Mouse (Mus musculus) liver, embryonic 14.5 days (tissue): ENCODE data around the gene Pfkfb1. TPM values are rescaled to one million over a fixed set of nuclear protein-coding genes. Genes with fewer than 3 reads are reported as not detected.

Experiments
- ATAC-seq: fragments of 200-750 bp; cut with Nextera tagmentation; 2 replicates; pipeline ENCODE4 v1.8.0; 2017; ENCODE audit warnings: moderate number of reproducible peaks, mild to moderate bottlenecking, moderate library complexity; ENCODE audit not compliant: insufficient read depth
- DNase-seq, 3 experiments: peaks; one replicate each; pipeline ENCODE4 v3.0.0-alpha.2; 2012 to 2013; ENCODE audit warnings: low read depth in 3 of 3, low spot score in 3 of 3
- H3K27ac ChIP-seq: fragments of 300-500 bp; sonication (generic); 2 replicates; pipeline ENCODE4 v1.5.1; 2014; ENCODE audit warnings: moderate library complexity, mild to moderate bottlenecking, control low read depth, inconsistent platforms
- H3K27me3 ChIP-seq: fragments of 300-500 bp; sonication (generic); 2 replicates; pipeline ENCODE4 v1.6.1; 2014; ENCODE audit warnings: mild to moderate bottlenecking, low read length, moderate library complexity; ENCODE audit not compliant: control insufficient read depth, insufficient read depth
- H3K36me3 ChIP-seq: fragments of 300-500 bp; sonication (generic); replicated peaks from 2 replicates; pipeline ENCODE4 v1.6.1; 2014; ENCODE audit warnings: low read depth; ENCODE audit not compliant: control insufficient read depth, insufficient read depth
- H3K4me1 ChIP-seq, 2 experiments: fragments of 200-500 bp in 1 of 2; fragments of 300-500 bp in 1 of 2; sonication (generic) in 1 of 2; replicated peaks; 2 replicates each; pipeline ENCODE4 v1.6.1; 2012 to 2014; ENCODE audit warnings: antibody characterized with exemption in 1 of 2, inconsistent platforms in 1 of 2, low read length in 1 of 2; ENCODE audit not compliant: control insufficient read depth in 2 of 2, insufficient read depth in 2 of 2
- H3K4me2 ChIP-seq: fragments of 300-500 bp; sonication (generic); 2 replicates; pipeline ENCODE4 v1.6.1; 2014; ENCODE audit warnings: low read depth, mild to moderate bottlenecking, control low read depth, moderate library complexity
- H3K4me3 ChIP-seq, 2 experiments: fragments of 200-500 bp in 1 of 2; fragments of 300-500 bp in 1 of 2; sonication (generic) in 1 of 2; 2 replicates each; pipeline ENCODE4 v1.5.1; 2012 to 2014; ENCODE audit warnings: low read depth in 2 of 2, low read length in 2 of 2, mild to moderate bottlenecking in 2 of 2, control low read depth in 1 of 2, inconsistent platforms in 1 of 2, moderate library complexity in 1 of 2; ENCODE audit not compliant: insufficient read depth in 1 of 2
- H3K9ac ChIP-seq: fragments of 300-500 bp; sonication (generic); replicated peaks from 2 replicates; pipeline ENCODE4 v1.6.1; 2014; ENCODE audit warnings: mild to moderate bottlenecking, control low read depth, moderate library complexity
- H3K9me3 ChIP-seq: fragments of 300-500 bp; sonication (generic); 2 replicates; pipeline ENCODE4 v1.6.1; 2016; ENCODE audit warnings: low read length, mixed read lengths; ENCODE audit not compliant: control insufficient read depth
- CTCF ChIP-seq: IDR thresholded peaks from 2 replicates; pipeline ENCODE4 v1.5.1; 2016; ENCODE audit warnings: antibody characterized with exemption, low read depth, control low read depth
- EP300 ChIP-seq: IDR thresholded peaks from 2 replicates; pipeline ENCODE4 v1.6.1; 2016; ENCODE audit warnings: antibody characterized with exemption, low read depth
- WGBS: fragments of 180-500 bp; shearing (Covaris S2); extraction: QIAGEN DNeasy Blood & Tissue Kit; methylation state at CpG from one replicate; pipeline ENCODE4 v1.1.7; 2014; ENCODE audit not compliant: insufficient replicate concordance; 5-methylcytosine and 5-hydroxymethylcytosine counted together
- polyA plus RNA-seq, 2 experiments: library from polyadenylated mRNA; depleted of rRNA in 1 of 2; stranded (reverse) in 1 of 2; unstranded in 1 of 2; fragments of >200 nt; fragmentation: Nextera tagmentation in 1 of 2; extraction: Ambion mirVana in 1 of 2; gene quantifications; 2 replicates each; pipeline versions ENCODE4 v1.2.1 to v1.2.3; 2012 to 2014

Gene Pfkfb1
- polyA plus RNA-seq (2012; rRNA removed) (6.2 TPM in 2 replicates), polyA plus RNA-seq (2014; fragmentation: Nextera tagmentation; extraction: Ambion mirVana) (7.3 TPM in 2 replicates)

DNA sequence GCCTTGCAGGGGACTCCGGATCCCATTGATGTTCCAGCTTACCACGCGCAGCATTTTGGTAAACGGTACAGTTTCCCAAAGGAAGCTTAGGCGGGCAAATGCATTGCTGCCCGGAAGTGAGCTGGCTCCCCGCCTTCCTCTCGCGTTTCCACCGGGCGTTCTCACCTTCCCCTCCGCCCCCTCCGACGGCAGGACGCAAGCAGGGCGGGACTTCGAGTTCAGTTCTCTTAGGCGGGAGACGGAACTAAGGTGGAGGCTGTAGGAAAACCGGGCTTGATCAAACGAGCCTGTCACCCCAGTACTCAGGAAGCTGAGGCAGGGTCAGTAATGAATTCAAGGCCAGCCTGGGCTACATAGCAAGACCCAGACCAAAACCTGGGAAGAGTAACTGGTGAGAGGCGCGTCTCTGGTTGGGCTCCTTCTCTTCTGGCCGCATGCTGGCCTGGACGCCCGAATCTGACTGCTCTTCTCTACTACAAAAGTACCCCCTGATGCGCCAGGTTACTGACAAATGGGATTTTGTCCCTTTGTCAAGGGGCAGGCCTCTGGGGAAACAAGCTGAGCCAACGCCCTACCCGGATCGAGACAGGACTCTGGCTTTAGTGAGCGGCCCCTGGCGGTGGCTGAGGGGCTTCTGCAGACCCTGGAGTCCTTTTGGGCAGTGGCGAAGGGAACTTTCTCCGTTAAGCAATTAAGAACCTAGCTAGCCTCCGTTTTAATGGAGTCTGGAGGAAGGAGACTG, at the start of gene Pfkfb1:
Gene Pfkfb1, plus strand, starts transcription at position 207 of the 742 bp plus-strand sequence.
- WGBS, result 13% methylated on average over 35 of the region's 35 CpGs
- Histone ChIP-seq H3K27ac (peak within 1 kb of the TSS; percentile 92), H3K4me3 (peak within 1 kb of the TSS; percentile 74 to 91), H3K36me3 (no peaks in the 10 kb centered on the region; the same call in 1 of the 2 replicates), H3K4me2 (peak within 1 kb of the TSS; percentile 83), H3K27me3 (no peaks in the 10 kb centered on the region), H3K4me1 (peaks cover 0 to 6% of the 10 kb centered on the region in 2 experiments; a peak in 2 of 4 replicates), H3K9me3 (no peaks in the 10 kb centered on the region), H3K9ac (peak within 1 kb of the TSS; percentile 82)
- ATAC-seq (peak; percentile 97), DNase-seq (peak; percentile 66 to 73 (median 67))
- TF ChIP-seq EP300 (no peak), CTCF (peak; percentile 79)

DNA sequence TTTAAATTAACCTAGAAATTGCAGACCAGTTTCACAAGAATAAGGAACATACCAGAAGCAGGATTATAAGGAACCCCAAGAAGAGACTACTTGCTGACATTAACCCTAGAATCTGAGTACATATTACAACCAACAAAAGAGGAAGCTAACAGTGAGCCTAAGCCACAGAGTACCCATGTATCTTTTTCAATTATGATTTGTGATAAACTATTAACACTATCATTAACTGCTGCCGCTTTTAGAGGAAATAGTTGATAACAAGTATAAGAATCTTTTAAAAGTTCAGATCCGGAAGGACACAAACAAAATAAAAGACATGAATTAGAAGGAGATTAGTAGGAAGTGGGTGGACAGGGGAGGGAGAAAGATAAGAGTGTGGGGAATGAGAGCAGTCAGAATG, 47.9 kb upstream of the Pfkfb1 start:
- H3K4me2 ChIP-seq, result no peak overlapping the region
- no peaks in the 10 kb centered on the region for H3K27me3 ChIP-seq
- no peaks in the 10 kb centered on the region; a peak in 1 of 4 replicates for H3K4me1 ChIP-seq
- H3K9ac ChIP-seq, result no peak overlapping the region
- no peak overlapping the region for H3K4me3 ChIP-seq
- DNase-seq (no peak), ATAC-seq (no peak)
- H3K9me3 ChIP-seq, result no peaks in the 10 kb centered on the region
- WGBS, result 36% methylated on average over 2 of the region's 2 CpGs
- no peak overlapping the region for H3K27ac ChIP-seq
- H3K36me3 ChIP-seq, result no peaks in the 10 kb centered on the region
- no peak for TF ChIP-seq CTCF
- TF ChIP-seq EP300, result no peak

DNA sequence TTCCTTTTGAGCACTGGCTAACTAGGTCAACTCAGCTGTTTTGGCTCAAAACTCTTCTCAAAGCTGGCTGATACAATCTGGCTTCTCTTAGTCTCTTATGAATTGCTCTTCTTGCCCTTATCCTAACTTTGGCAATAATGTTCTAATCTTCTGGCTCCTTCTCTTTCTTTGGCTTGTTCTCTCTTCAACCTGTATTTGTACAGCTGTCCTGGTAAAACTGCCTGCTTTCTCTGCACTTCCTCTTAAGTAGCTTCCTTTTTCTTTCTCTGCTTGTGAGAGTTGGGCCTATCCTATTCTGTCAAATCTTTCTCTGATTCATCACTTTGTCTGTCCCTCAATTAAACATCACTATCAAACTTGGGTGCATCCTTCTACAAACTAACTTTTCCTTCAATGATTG, 46.3 kb upstream of the Pfkfb1 start:
- Histone ChIP-seq H3K4me1 (no peaks in the 10 kb centered on the region; a peak in 2 of 4 replicates), H3K36me3 (no peaks in the 10 kb centered on the region), H3K9me3 (no peaks in the 10 kb centered on the region), H3K9ac (no peak overlapping the region), H3K4me3 (no peak overlapping the region), H3K27me3 (no peaks in the 10 kb centered on the region), H3K27ac (no peak overlapping the region), H3K4me2 (no peak overlapping the region)
- ATAC-seq (no peak), DNase-seq (no peak)
- no peak for TF ChIP-seq EP300

DNA sequence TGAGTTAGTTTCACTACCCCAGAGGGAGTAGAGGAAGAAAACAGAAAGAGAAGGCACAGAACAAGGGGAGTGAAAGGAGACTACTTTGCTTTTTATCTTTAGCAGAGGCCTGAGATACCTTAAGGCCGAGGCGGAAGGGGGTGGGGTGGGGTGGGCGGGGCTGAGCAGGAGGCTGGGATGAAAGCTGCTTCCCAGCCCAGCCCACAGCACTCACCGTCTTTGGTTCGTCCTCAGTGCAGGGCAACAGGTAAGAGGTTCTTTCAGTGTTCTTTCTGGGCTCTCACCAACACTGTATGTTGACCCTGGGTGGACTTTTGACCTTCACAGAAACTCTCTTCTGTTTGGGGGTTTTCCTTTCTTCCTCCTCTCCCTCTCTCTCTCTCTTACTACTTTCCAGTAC, 40.8 kb upstream of the Pfkfb1 start, which contains the start of gene Alas2:
Gene Alas2, plus strand, starts transcription at position 137 of the 400 bp plus-strand sequence.
- H3K27ac ChIP-seq, result peak within 1 kb of the TSS; percentile 97
- no peak for TF ChIP-seq CTCF
- no peak for TF ChIP-seq EP300
- H3K4me2 ChIP-seq, result peak within 1 kb of the TSS; percentile 71
- no peaks in the 10 kb centered on the region for H3K27me3 ChIP-seq
- peak within 1 kb of the TSS; percentile 96 for H3K9ac ChIP-seq
- ATAC-seq (peak; percentile 60), DNase-seq (peak; percentile 37 to 49 (median 44))
- peak within 1 kb of the TSS; percentile 75 to 94 for H3K4me3 ChIP-seq
- H3K4me1 ChIP-seq, result peaks cover 8 to 22% of the 10 kb centered on the region in 2 experiments
- WGBS, result 25% methylated on average over 5 of the region's 5 CpGs
- no peaks in the 10 kb centered on the region for H3K9me3 ChIP-seq
- peaks cover 22% of the 10 kb centered on the region for H3K36me3 ChIP-seq

DNA sequence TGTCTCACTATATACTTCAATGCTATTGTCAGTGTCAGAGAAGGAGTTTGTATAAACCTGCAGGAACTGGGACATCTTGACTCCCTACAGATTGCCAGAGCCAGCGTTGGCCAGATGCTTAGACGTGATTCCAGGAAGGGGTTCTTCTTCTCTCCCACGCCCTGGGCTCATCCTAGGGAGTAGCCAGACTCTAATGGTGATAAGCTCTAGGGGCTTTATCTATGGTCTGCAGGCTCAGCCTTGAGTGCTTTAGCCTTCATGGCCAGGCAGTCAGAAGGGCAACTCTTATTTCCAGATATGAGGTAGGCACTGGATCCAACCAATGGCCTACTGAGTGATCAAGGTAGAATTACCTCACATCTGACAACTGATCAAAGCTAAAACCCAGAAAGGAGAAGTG, 38.4 kb upstream of the Pfkfb1 start:
- Histone ChIP-seq H3K9me3 (no peaks in the 10 kb centered on the region), H3K4me1 (peaks cover 12 to 30% of the 10 kb centered on the region in 2 experiments), H3K27me3 (no peaks in the 10 kb centered on the region), H3K36me3 (peaks cover 43% of the 10 kb centered on the region), H3K4me2 (peak overlapping the region; percentile 85), H3K4me3 (peak overlapping the region; percentile 75 to 94), H3K27ac (peak overlapping the region; percentile 97), H3K9ac (peak overlapping the region; percentile 96)
- DNase-seq (peak; percentile 92), ATAC-seq (peak; percentile 95)
- WGBS, result 22% methylated on average over 3 of the region's 3 CpGs
- peak; percentile 99 for TF ChIP-seq EP300
- no peak for TF ChIP-seq CTCF
